Mouse (Mus musculus): Measurements from ENCODE around the gene Arhgef28.

DNA sequence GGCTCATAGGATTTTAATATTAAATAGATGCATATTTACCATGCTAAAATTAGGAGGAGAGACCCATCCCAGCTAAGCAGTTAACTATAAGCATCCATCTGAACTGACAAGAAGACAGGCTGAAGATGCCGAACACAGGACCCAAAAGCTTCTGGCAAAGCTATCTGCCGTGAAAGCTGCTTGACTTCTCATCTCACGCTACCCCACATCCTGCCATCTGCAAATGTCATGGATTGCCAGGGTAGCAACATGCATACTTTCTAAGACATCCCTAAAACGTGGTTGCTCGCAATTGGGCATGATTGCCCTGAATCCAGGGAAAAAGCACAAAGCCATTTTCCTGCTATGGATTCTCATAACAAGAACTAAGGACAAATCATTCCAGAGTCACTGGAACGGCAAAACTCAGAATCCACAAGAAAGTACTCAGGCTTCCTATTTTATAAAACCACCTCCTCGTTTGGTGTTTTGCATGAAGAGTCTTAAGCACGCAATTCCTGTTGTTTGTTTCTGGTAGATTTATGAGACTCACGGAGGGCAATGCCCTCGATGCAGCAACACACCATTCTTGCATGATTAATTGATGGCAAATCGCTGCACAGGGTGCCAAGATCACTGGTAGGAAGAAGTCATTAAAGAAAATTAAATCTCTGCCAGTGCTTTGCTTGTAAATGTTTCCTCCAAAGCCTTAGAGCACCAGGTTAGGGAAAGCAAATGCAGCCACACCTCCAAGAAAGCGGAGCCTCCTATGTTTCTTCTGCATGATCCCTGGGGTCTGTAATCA is 287.9 kb downstream of the Arhgef28 start:
- TF ChIP-seq POLR2A (IDR thresholded peaks at IDR 0.05; ENCODE audit: insufficient read depth, low read length): no peak
- TF ChIP-seq CTCF (IDR thresholded peaks at IDR 0.05; ENCODE audit: low read depth, low read length): no peak
